Mouse (Mus musculus): ENCODE data around the gene Itga9. TPM values are rescaled to one million over a fixed set of nuclear protein-coding genes. Genes with fewer than 3 reads are reported as not detected.

The Itga9 gene
- total RNA-seq, 2 experiments from 2014 or later, result 6.9 to 8.2 TPM

DNA sequence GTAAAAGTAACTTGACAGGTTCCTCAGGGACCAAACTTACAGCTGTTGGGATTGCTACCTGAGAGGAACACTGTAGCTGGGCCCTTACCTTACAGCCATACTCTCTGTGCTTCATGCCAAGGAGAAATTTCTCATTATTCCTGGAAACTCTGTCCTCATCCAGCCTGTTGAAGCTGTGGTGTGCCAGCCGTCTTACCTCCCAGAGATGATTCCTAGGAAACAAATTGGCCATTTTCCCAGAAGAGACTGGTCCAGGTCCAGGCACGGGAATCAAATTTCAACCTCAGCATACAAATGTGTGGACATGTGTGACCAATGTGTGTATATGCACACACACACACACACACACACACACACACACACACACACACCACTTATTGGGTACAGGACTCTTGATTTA is 172.1 kb downstream of the Itga9 start:
- no peak for DNase-seq (ENCODE audit: extremely low spot score in 1 of 2, low spot score in 2 of 2)
- intact Hi-C loops (cut with DNase I), result no loop called here

GRCm38 (mm10) chr9:118784621-118785020 is 178.1 kb downstream of the Itga9 start:
- intact Hi-C loops (cut with DNase I), result no loop called here

GRCm38 (mm10) chr9:118785816-118786215 is 179.3 kb downstream of the Itga9 start:
- DNase-seq (ENCODE audit: extremely low spot score in 1 of 2, low spot score in 2 of 2), result no peak

More at GRCm38 (mm10) chr9:118784621-118785020, 178.1 kb downstream of the Itga9 start:
- no peak for DNase-seq (ENCODE audit: extremely low spot score in 1 of 2, low spot score in 2 of 2)

GRCm38 (mm10) chr9:118788869-118789281 is 182.4 kb downstream of the Itga9 start:
- intact Hi-C loops (cut with DNase I), result no loop called here
- DNase-seq (ENCODE audit: extremely low spot score in 1 of 2, low spot score in 2 of 2), result peak in 1 of 2 experiments; percentile 78

More at GRCm38 (mm10) chr9:118785816-118786215, 179.3 kb downstream of the Itga9 start:
- intact Hi-C loops (cut with DNase I), result no loop called here

GRCm38 (mm10) chr9:118791231-118791630 is 184.7 kb downstream of the Itga9 start:
- intact Hi-C loops (cut with DNase I), result no loop called here
- DNase-seq (ENCODE audit: extremely low spot score in 1 of 2, low spot score in 2 of 2), result no peak

- no peak for DNase-seq (ENCODE audit: extremely low spot score in 1 of 2, low spot score in 2 of 2)
- intact Hi-C loops (cut with DNase I), result no loop called here
Measured at GRCm38 (mm10) chr9:118793151-118793785, 186.8 kb downstream of the Itga9 start.

GRCm38 (mm10) chr9:118794668-118795067 is 188.2 kb downstream of the Itga9 start:
- no peak for DNase-seq (ENCODE audit: extremely low spot score in 1 of 2, low spot score in 2 of 2)
- intact Hi-C loops (cut with DNase I), result no loop called here

GRCm38 (mm10) chr9:118795304-118795703 is 188.8 kb downstream of the Itga9 start:
- no peak for DNase-seq (ENCODE audit: extremely low spot score in 1 of 2, low spot score in 2 of 2)
- intact Hi-C loops (cut with DNase I), result no loop called here

DNA sequence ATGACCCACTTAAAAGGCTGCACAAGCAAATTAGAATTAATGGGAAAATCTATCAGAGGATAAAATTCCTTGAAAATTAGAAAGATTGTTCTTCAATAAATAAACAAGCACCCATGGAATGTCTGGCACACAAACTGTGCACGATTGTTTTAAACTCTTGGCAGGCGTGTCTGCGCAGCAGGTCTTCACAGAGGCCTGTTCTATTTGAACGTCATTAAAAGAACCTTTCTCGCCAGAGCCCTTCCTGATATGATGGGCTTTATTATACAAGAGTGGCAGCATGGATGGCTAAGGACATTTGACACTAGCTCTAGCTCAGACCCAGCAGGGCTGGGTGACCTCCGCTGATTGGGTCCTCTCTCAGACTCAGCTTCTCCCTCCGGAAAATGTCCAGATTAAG is 192.6 kb downstream of the Itga9 start:
- intact Hi-C loops (cut with DNase I), result no loop called here
- no peak for DNase-seq (ENCODE audit: extremely low spot score in 1 of 2, low spot score in 2 of 2)

DNA sequence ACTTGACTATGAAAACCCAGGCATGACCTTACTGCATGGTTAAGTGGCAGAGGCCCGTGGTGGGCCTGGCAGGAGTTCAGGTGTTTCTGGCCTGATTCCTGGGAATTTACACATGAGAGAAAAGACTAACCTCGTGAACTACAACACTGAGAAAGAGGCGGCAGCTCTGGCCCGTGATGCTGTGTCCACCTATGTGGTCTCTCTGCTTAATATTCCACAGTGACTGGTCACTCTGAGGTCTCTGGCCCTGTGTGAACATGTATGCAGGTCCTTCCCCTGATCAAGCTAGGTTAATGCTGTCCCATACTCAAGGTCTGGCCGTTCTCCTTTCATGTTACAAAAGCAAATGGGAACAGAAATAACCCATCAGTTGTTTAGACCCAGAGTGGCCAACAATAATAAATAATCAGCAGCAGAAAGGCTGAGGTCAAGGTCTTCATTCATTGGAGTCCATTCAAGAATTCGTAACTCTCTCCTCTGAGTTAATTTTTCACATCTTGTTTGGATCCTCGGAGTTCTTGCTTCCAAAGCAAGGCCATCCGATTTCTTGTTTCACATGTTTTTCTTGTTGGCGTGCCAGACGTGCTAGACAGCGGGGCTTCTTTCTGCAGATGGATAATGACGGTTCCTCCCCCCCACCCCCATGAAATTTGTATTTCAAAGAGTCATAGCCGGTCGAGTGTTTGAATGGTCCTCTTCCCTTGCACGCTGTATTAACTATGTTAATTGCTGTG is 194.9 kb downstream of the Itga9 start:
- DNase-seq (ENCODE audit: extremely low spot score in 1 of 2, low spot score in 2 of 2), result peak in 1 of 2 experiments; percentile 63
- intact Hi-C loops (cut with DNase I), result no loop called here

GRCm38 (mm10) chr9:118801910-118802287 is 195.4 kb downstream of the Itga9 start:
- no peak for DNase-seq (ENCODE audit: extremely low spot score in 1 of 2, low spot score in 2 of 2)
- intact Hi-C loops (cut with DNase I), result no loop called here

DNA sequence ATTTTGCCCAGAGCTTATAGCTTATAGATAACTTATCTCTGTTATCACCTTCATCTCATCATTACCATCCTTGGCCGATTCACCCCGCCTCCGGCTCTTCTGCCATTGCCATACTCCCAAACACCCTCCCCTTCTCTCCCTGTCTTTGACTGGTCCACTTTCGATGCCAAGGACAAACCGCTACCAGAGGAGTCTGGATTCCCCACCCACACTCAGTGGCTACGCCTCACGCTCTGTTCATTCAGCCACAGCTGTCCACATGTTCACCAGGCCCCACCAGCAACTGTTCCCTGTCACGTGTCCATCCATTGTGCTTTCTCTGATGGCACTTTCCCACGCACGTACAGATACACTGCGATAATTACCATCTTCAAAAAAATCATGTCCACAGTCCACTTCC is 195.9 kb downstream of the Itga9 start:
- no peak for DNase-seq (ENCODE audit: extremely low spot score in 1 of 2, low spot score in 2 of 2)
- intact Hi-C loops (cut with DNase I), result no loop called here

GRCm38 (mm10) chr9:118805740-118806139 is 199.2 kb downstream of the Itga9 start:
- intact Hi-C loops (cut with DNase I), result no loop called here
- no peak for DNase-seq (ENCODE audit: extremely low spot score in 1 of 2, low spot score in 2 of 2)

DNA sequence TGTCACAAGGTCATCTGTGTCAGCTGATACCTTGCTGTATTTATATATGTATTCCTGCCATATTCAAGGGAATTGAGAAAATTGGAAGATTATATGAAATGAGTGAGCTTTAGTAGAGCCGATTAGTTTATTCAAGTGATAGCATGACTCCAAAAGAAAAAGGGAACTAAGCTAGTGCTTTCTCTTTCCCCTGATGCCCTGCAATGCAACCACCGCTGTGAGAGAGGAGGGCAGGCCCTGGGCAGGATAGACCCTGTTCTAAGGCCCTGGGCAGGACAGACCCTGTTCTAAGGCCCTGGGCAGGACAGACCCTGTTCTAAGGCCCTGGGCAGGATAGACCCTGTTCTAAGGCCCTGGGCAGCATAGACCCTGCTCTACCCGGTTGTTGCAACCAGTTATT is 201.2 kb downstream of the Itga9 start:
- intact Hi-C loops (cut with DNase I), result no loop called here
- DNase-seq (ENCODE audit: extremely low spot score in 1 of 2, low spot score in 2 of 2), result no peak

DNA sequence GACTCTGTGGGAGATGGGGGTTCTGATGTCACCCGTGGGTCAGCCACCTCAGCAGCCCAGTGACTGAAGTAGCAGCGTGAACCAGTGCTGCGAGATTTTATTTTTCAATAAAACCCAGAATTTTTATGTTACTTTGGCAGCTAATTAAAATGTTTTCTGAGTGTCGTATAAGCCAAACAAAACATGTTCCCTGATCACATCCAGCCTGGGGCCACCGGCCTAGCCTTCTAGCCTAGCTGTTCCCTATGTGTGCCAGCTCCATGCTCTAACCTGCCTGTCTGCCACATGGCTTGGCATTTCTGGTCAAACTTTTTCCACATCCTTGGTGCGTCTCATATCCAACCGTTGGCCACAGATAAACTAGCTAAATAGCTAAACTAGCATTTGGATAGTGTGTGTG is 205.7 kb downstream of the Itga9 start:
- no peak for DNase-seq (ENCODE audit: extremely low spot score in 1 of 2, low spot score in 2 of 2)
- intact Hi-C loops (cut with DNase I), result no loop called here

- intact Hi-C loops (cut with DNase I), result no loop called here
Measured at GRCm38 (mm10) chr9:118813492-118813891, 207.0 kb downstream of the Itga9 start.

GRCm38 (mm10) chr9:118814056-118814455 is 207.6 kb downstream of the Itga9 start:
- no peak for DNase-seq (ENCODE audit: extremely low spot score in 1 of 2, low spot score in 2 of 2)
- intact Hi-C loops (cut with DNase I), result no loop called here

More at GRCm38 (mm10) chr9:118813492-118813891, 207.0 kb downstream of the Itga9 start:
- DNase-seq (ENCODE audit: extremely low spot score in 1 of 2, low spot score in 2 of 2), result no peak

- intact Hi-C loops (cut with DNase I), result no loop called here
Measured at GRCm38 (mm10) chr9:118814461-118814860, 208.0 kb downstream of the Itga9 start.

GRCm38 (mm10) chr9:118815543-118815942 is 209.1 kb downstream of the Itga9 start:
- intact Hi-C loops (cut with DNase I), result no loop called here
- DNase-seq (ENCODE audit: extremely low spot score in 1 of 2, low spot score in 2 of 2), result no peak

More at GRCm38 (mm10) chr9:118814461-118814860, 208.0 kb downstream of the Itga9 start:
- DNase-seq (ENCODE audit: extremely low spot score in 1 of 2, low spot score in 2 of 2), result no peak

DNA sequence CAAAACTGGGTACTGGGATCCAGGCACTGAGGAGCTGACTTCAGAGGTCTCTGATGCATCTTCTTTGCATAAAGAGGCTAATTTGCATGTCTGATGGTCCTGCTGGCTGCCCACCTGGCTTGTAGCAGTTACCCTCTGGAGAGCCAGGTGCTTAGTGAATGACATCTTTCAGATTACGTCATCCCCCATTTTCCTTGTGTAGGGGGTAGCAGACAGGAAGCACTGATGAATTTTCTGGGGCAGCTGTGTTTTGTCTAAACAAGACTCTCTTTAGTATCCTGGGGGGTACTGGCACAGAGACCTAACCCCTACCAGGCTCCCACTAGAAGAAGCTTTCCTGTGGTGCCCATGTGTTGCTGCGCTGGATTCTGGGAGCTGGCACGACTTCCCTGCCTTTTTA is 212.0 kb downstream of the Itga9 start:
- intact Hi-C loops (cut with DNase I), result no loop called here
- no peak for DNase-seq (ENCODE audit: extremely low spot score in 1 of 2, low spot score in 2 of 2)

Data from left cerebral cortex, postnatal 10 days (tissue).